Mouse (Mus musculus): ENCODE measurements around the gene Prss54. TPM values are rescaled to one million over a fixed set of nuclear protein-coding genes. Genes with fewer than 3 reads are reported as not detected.

Gene Prss54
- total and polyA plus RNA-seq, 2 experiments from 2014 or later = not detected

GRCm38 (mm10) chr8:95592131-95592780 lies 16.1 kb upstream of the Prss54 start:
- no peak overlapping the region for H3K9ac ChIP-seq
- no peak overlapping the region for H3K4me2 ChIP-seq (ENCODE audit: low read depth)
- H3K36me3 ChIP-seq (ENCODE audit: insufficient read depth) = no peaks in the 10 kb centered on the region
- WGBS = 87% methylated on average over 12 of the region's 12 CpGs
- H3K27me3 ChIP-seq (ENCODE audit: insufficient read depth, low read length) = no peaks in the 10 kb centered on the region
- TF ChIP-seq CTCF (IDR thresholded peaks at IDR 0.05; ENCODE audit: low read depth) = no peak
- no peaks in the 10 kb centered on the region for H3K9me3 ChIP-seq (ENCODE audit: low read length)
- ATAC-seq (no peak), DNase-seq (no peak)
- no peak overlapping the region for H3K27ac ChIP-seq (ENCODE audit: low read depth, low read length)
- no peak overlapping the region for H3K4me3 ChIP-seq (ENCODE audit: low read depth, low read length)
- H3K4me1 ChIP-seq (ENCODE audit: insufficient read depth) = no peaks in the 10 kb centered on the region

- no peak for ATAC-seq
- Histone ChIP-seq H3K36me3 (ENCODE audit: insufficient read depth) (no peaks in the 10 kb centered on the region), H3K4me2 (ENCODE audit: low read depth) (no peak overlapping the region), H3K27ac (ENCODE audit: low read depth, low read length) (no peak overlapping the region), H3K9me3 (ENCODE audit: low read length) (no peaks in the 10 kb centered on the region), H3K9ac (no peak overlapping the region), H3K4me3 (ENCODE audit: low read depth, low read length) (no peak overlapping the region), H3K4me1 (ENCODE audit: insufficient read depth) (no peaks in the 10 kb centered on the region), H3K27me3 (ENCODE audit: insufficient read depth, low read length) (no peaks in the 10 kb centered on the region)
- 81% methylated on average over 4 of the region's 4 CpGs for WGBS
- no peak for DNase-seq
- no peak for TF ChIP-seq CTCF (IDR thresholded peaks at IDR 0.05; ENCODE audit: low read depth)
Measured at GRCm38 (mm10) chr8:95590539-95590938, 14.4 kb upstream of the Prss54 start.

GRCm38 (mm10) chr8:95589282-95589681 lies 13.1 kb upstream of the Prss54 start:
- Histone ChIP-seq H3K27ac (ENCODE audit: low read depth, low read length) (no peak overlapping the region), H3K4me1 (ENCODE audit: insufficient read depth) (no peaks in the 10 kb centered on the region), H3K9me3 (ENCODE audit: low read length) (no peaks in the 10 kb centered on the region), H3K36me3 (ENCODE audit: insufficient read depth) (no peaks in the 10 kb centered on the region), H3K4me2 (ENCODE audit: low read depth) (no peak overlapping the region), H3K9ac (no peak overlapping the region), H3K4me3 (ENCODE audit: low read depth, low read length) (no peak overlapping the region), H3K27me3 (ENCODE audit: insufficient read depth, low read length) (no peaks in the 10 kb centered on the region)
- 71% methylated on average over 10 of the region's 10 CpGs for WGBS
- DNase-seq = no peak
- no peak for ATAC-seq
- no peak for TF ChIP-seq CTCF (IDR thresholded peaks at IDR 0.05; ENCODE audit: low read depth)

- no peak for TF ChIP-seq CTCF (IDR thresholded peaks at IDR 0.05; ENCODE audit: low read depth)
- no peak overlapping the region for H3K4me2 ChIP-seq (ENCODE audit: low read depth)
- H3K9ac ChIP-seq = no peak overlapping the region
- no peaks in the 10 kb centered on the region for H3K36me3 ChIP-seq (ENCODE audit: insufficient read depth)
- no peaks in the 10 kb centered on the region for H3K4me1 ChIP-seq (ENCODE audit: insufficient read depth)
- H3K27ac ChIP-seq (ENCODE audit: low read depth, low read length) = no peak overlapping the region
- H3K9me3 ChIP-seq (ENCODE audit: low read length) = no peaks in the 10 kb centered on the region
- H3K4me3 ChIP-seq (ENCODE audit: low read depth, low read length) = no peak overlapping the region
- WGBS = 66% methylated on average over 1 of the region's 1 CpGs
- ATAC-seq (no peak), DNase-seq (no peak)
- H3K27me3 ChIP-seq (ENCODE audit: insufficient read depth, low read length) = no peaks in the 10 kb centered on the region
Measured at GRCm38 (mm10) chr8:95587339-95587738, 11.2 kb upstream of the Prss54 start.

- TF ChIP-seq CTCF (IDR thresholded peaks at IDR 0.05; ENCODE audit: low read depth) = no peak
- no peak for DNase-seq
Measured at GRCm38 (mm10) chr8:95573146-95573545, 3.0 kb downstream of the Prss54 start.

GRCm38 (mm10) chr8:95566809-95567208 lies 9.3 kb downstream of the Prss54 start:
- no peak for TF ChIP-seq CTCF (IDR thresholded peaks at IDR 0.05; ENCODE audit: low read depth)
- H3K27me3 ChIP-seq (ENCODE audit: insufficient read depth, low read length) = no peaks in the 10 kb centered on the region
- no peaks in the 10 kb centered on the region for H3K36me3 ChIP-seq (ENCODE audit: insufficient read depth)
- H3K4me3 ChIP-seq (ENCODE audit: low read depth, low read length) = no peak overlapping the region
- WGBS = 70% methylated on average over 6 of the region's 6 CpGs
- no peak overlapping the region for H3K9ac ChIP-seq
- no peak overlapping the region for H3K4me2 ChIP-seq (ENCODE audit: low read depth)
- ATAC-seq (no peak), DNase-seq (no peak)
- H3K9me3 ChIP-seq (ENCODE audit: low read length) = no peaks in the 10 kb centered on the region
- no peaks in the 10 kb centered on the region for H3K4me1 ChIP-seq (ENCODE audit: insufficient read depth)
- H3K27ac ChIP-seq (ENCODE audit: low read depth, low read length) = no peak overlapping the region

More at GRCm38 (mm10) chr8:95573146-95573545, 3.0 kb downstream of the Prss54 start:
- Histone ChIP-seq H3K36me3 (ENCODE audit: insufficient read depth) (no peaks in the 10 kb centered on the region), H3K27me3 (ENCODE audit: insufficient read depth, low read length) (no peaks in the 10 kb centered on the region), H3K4me2 (ENCODE audit: low read depth) (no peak overlapping the region), H3K9ac (no peak overlapping the region), H3K27ac (ENCODE audit: low read depth, low read length) (no peak overlapping the region), H3K4me1 (ENCODE audit: insufficient read depth) (no peaks in the 10 kb centered on the region), H3K9me3 (ENCODE audit: low read length) (no peaks in the 10 kb centered on the region), H3K4me3 (ENCODE audit: low read depth, low read length) (no peak overlapping the region)
- no peak for ATAC-seq
- WGBS = 92% methylated on average over 5 of the region's 5 CpGs

- no peaks in the 10 kb centered on the region for H3K27me3 ChIP-seq (ENCODE audit: insufficient read depth, low read length)
- no peak overlapping the region for H3K4me3 ChIP-seq (ENCODE audit: low read depth, low read length)
- no peak overlapping the region for H3K9ac ChIP-seq
- ATAC-seq (no peak), DNase-seq (no peak)
- no peaks in the 10 kb centered on the region for H3K4me1 ChIP-seq (ENCODE audit: insufficient read depth)
- no peaks in the 10 kb centered on the region for H3K9me3 ChIP-seq (ENCODE audit: low read length)
- no peak overlapping the region for H3K27ac ChIP-seq (ENCODE audit: low read depth, low read length)
- 64% methylated on average over 4 of the region's 4 CpGs for WGBS
- no peak for TF ChIP-seq CTCF (IDR thresholded peaks at IDR 0.05; ENCODE audit: low read depth)
- no peak overlapping the region for H3K4me2 ChIP-seq (ENCODE audit: low read depth)
- H3K36me3 ChIP-seq (ENCODE audit: insufficient read depth) = no peaks in the 10 kb centered on the region
Measured at GRCm38 (mm10) chr8:95566217-95566616, 9.9 kb downstream of the Prss54 start.
